Mouse (Mus musculus): ENCODE measurements around the gene Fam166a.

GRCm38 (mm10) chr2:25230581-25230980 is 12.0 kb downstream of the Fam166a start:
- TF ChIP-seq CTCF (IDR thresholded peaks at IDR 0.05; ENCODE audit: borderline replicate concordance, insufficient read depth, low read depth, low read length) (no peak), POLR2A (IDR thresholded peaks at IDR 0.05; ENCODE audit: borderline replicate concordance, insufficient read depth, low read length) (no peak)
